Mouse (Mus musculus) megakaryocyte, embryonic 14.5 days (primary cell): ENCODE measurements around the gene Acly.

Source experiments
- FLI1 ChIP-seq: IDR thresholded peaks from 2 replicates; pipeline ENCODE4 v1.6.1; 2012; ENCODE audit warnings: low read length, inconsistent platforms, mixed read lengths
- GATA1 ChIP-seq: IDR thresholded peaks from 3 replicates; pipeline ENCODE4 v1.6.1; 2012; ENCODE audit warnings: mixed read lengths, low read length, inconsistent platforms, borderline replicate concordance

GRCm38 (mm10) chr11:100479152-100479551, 48.6 kb downstream of the Acly start:
- TF ChIP-seq FLI1 = no peak
- no peak for TF ChIP-seq GATA1
